Mouse (Mus musculus): Measurements from ENCODE around the gene Zfp956.

Gene Zfp956

GRCm38 (mm10) chr6:47953191-47953726, at the start of gene Zfp956:
TSS of gene Zfp956 (plus strand) at chr6:47953390.
- no peak for TF ChIP-seq POU5F1 (IDR thresholded peaks at IDR 0.05; ENCODE audit: borderline replicate concordance, low read length)
- no peak for TF ChIP-seq NANOG (IDR thresholded peaks at IDR 0.05; ENCODE audit: borderline replicate concordance, low read length)
- TF ChIP-seq CTCF (conservative IDR thresholded peaks at IDR 0.05; ENCODE audit: low read length) = no peak
- H3K9me3 ChIP-seq (ENCODE audit: low read length) = no peaks in the 10 kb centered on the region
- H3K4me1 ChIP-seq (replicated peaks; ENCODE audit: low read depth, low read length) = peaks cover 18% of the 10 kb centered on the region
- peaks cover 49% of the 10 kb centered on the region for H3K27me3 ChIP-seq (ENCODE audit: insufficient read depth, low read length)
- H3K36me3 ChIP-seq (ENCODE audit: insufficient read depth, low read length) = peaks cover 13% of the 10 kb centered on the region
- peak within 1 kb of the TSS; percentile 81 for H3K4me3 ChIP-seq (replicated peaks; ENCODE audit: low read length)

- Histone ChIP-seq H3K4me3 (replicated peaks; ENCODE audit: low read length) (no peak overlapping the region), H3K27me3 (ENCODE audit: insufficient read depth, low read length) (peaks cover 74% of the 10 kb centered on the region), H3K4me1 (replicated peaks; ENCODE audit: low read depth, low read length) (peaks cover 25% of the 10 kb centered on the region), H3K36me3 (ENCODE audit: insufficient read depth, low read length) (no peaks in the 10 kb centered on the region), H3K9me3 (ENCODE audit: low read length) (no peaks in the 10 kb centered on the region)
- TF ChIP-seq CTCF (conservative IDR thresholded peaks at IDR 0.05; ENCODE audit: low read length) (no peak), POU5F1 (IDR thresholded peaks at IDR 0.05; ENCODE audit: borderline replicate concordance, low read length) (no peak), NANOG (IDR thresholded peaks at IDR 0.05; ENCODE audit: borderline replicate concordance, low read length) (no peak)
Observed at GRCm38 (mm10) chr6:47903587-47903986, 49.6 kb upstream of the Zfp956 start.

DNA sequence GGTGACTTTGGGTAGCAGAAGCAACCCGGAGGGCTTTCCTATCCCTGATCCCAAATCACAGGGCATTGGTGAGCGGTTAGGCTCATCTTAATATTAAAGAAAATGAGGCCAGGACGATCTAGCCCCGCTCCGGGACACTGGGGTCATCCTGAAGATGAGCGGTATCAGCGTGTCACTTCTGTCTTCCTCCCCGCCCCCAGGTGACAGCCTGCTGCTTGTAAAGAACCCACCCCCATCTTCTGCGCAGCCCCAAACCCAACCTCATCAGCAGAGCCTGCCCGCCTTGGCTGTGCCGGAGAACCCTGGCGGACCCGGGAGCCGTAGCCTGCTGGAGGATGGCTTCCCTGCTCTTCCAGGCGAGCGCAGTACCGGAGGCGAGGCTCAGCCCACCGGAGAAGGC, 48.8 kb upstream of the Zfp956 start:
- Histone ChIP-seq H3K4me3 (replicated peaks; ENCODE audit: low read length) (peak overlapping the region; percentile 82), H3K4me1 (replicated peaks; ENCODE audit: low read depth, low read length) (peaks cover 25% of the 10 kb centered on the region), H3K27me3 (ENCODE audit: insufficient read depth, low read length) (peaks cover 78% of the 10 kb centered on the region), H3K36me3 (ENCODE audit: insufficient read depth, low read length) (no peaks in the 10 kb centered on the region), H3K9me3 (ENCODE audit: low read length) (no peaks in the 10 kb centered on the region)
- TF ChIP-seq POU5F1 (IDR thresholded peaks at IDR 0.05; ENCODE audit: borderline replicate concordance, low read length) (no peak), NANOG (IDR thresholded peaks at IDR 0.05; ENCODE audit: borderline replicate concordance, low read length) (peak; percentile 8; the same call in 1 of the 2 replicates), CTCF (conservative IDR thresholded peaks at IDR 0.05; ENCODE audit: low read length) (no peak)

DNA sequence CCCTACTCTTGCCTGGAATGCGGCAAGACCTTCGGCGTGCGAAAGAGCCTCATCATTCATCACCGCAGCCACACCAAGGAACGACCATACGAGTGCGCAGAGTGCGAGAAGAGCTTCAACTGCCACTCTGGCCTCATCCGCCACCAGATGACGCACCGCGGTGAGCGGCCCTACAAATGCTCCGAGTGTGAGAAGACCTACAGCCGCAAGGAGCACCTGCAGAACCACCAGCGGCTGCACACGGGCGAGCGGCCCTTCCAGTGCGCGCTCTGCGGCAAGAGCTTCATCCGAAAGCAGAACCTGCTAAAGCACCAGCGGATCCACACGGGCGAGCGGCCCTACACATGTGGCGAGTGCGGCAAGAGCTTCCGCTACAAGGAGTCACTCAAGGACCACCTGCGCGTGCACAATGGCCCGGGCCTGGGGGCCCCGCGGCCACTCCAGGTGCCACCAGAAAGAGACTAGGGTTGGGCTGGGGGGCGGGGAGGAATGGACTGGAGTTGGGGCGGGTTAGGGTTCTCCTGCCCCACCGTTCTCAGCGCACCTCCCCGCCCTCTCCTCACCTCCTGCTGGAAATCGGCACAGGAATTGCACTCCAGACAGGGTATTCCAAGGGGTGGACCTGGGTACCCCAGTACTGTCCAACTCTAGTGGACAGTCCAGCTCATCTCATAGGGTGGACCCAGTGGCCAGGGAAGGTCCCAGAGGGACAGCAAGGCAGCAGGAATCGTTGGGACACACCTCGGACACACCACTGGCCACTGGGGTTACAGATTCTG, 48.1 kb upstream of the Zfp956 start:
- Histone ChIP-seq H3K36me3 (ENCODE audit: insufficient read depth, low read length) (no peaks in the 10 kb centered on the region), H3K27me3 (ENCODE audit: insufficient read depth, low read length) (peaks cover 82% of the 10 kb centered on the region), H3K9me3 (ENCODE audit: low read length) (no peaks in the 10 kb centered on the region), H3K4me3 (replicated peaks; ENCODE audit: low read length) (peak overlapping the region; percentile 82), H3K4me1 (replicated peaks; ENCODE audit: low read depth, low read length) (peaks cover 25% of the 10 kb centered on the region)
- TF ChIP-seq NANOG (IDR thresholded peaks at IDR 0.05; ENCODE audit: borderline replicate concordance, low read length) = no peak
- no peak for TF ChIP-seq CTCF (conservative IDR thresholded peaks at IDR 0.05; ENCODE audit: low read length)
- no peak for TF ChIP-seq POU5F1 (IDR thresholded peaks at IDR 0.05; ENCODE audit: borderline replicate concordance, low read length)

- peaks cover 86% of the 10 kb centered on the region for H3K27me3 ChIP-seq (ENCODE audit: insufficient read depth, low read length)
- H3K36me3 ChIP-seq (ENCODE audit: insufficient read depth, low read length) = no peaks in the 10 kb centered on the region
- H3K4me3 ChIP-seq (replicated peaks; ENCODE audit: low read length) = no peak overlapping the region
- no peak for TF ChIP-seq CTCF (conservative IDR thresholded peaks at IDR 0.05; ENCODE audit: low read length)
- no peak for TF ChIP-seq NANOG (IDR thresholded peaks at IDR 0.05; ENCODE audit: borderline replicate concordance, low read length)
- no peak for TF ChIP-seq POU5F1 (IDR thresholded peaks at IDR 0.05; ENCODE audit: borderline replicate concordance, low read length)
- peaks cover 25% of the 10 kb centered on the region for H3K4me1 ChIP-seq (replicated peaks; ENCODE audit: low read depth, low read length)
- H3K9me3 ChIP-seq (ENCODE audit: low read length) = no peaks in the 10 kb centered on the region
Observed at GRCm38 (mm10) chr6:47906326-47906725, 46.9 kb upstream of the Zfp956 start.

DNA sequence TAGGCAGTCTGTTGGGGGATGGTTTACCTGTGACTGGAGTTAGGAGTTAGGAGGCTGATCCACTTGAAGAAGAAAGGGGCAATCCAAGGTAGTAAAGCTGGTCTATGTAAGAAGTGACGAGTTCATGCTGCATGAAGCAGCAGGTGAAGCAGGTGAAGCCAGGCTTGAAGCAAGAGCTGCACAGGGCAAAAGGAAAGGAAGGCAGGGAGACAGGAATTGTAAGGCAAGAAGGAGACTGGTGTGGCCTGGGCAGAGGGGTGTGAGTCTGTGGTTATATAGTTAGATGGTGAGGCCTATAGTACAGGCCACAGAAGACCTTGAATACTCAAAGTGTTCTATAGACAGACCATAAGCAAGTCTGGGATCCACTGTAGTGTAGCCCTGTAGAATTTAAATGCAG, 44.2 kb upstream of the Zfp956 start:
- TF ChIP-seq NANOG (IDR thresholded peaks at IDR 0.05; ENCODE audit: borderline replicate concordance, low read length) (no peak), CTCF (conservative IDR thresholded peaks at IDR 0.05; ENCODE audit: low read length) (no peak), POU5F1 (IDR thresholded peaks at IDR 0.05; ENCODE audit: borderline replicate concordance, low read length) (no peak)
- H3K27me3 ChIP-seq (ENCODE audit: insufficient read depth, low read length) = peaks cover 61% of the 10 kb centered on the region
- peaks cover 24% of the 10 kb centered on the region for H3K4me1 ChIP-seq (replicated peaks; ENCODE audit: low read depth, low read length)
- no peaks in the 10 kb centered on the region for H3K36me3 ChIP-seq (ENCODE audit: insufficient read depth, low read length)
- no peaks in the 10 kb centered on the region for H3K9me3 ChIP-seq (ENCODE audit: low read length)
- no peak overlapping the region for H3K4me3 ChIP-seq (replicated peaks; ENCODE audit: low read length)

GRCm38 (mm10) chr6:47911650-47912049, 41.5 kb upstream of the Zfp956 start:
- H3K27me3 ChIP-seq (ENCODE audit: insufficient read depth, low read length) = peaks cover 35% of the 10 kb centered on the region
- TF ChIP-seq NANOG (IDR thresholded peaks at IDR 0.05; ENCODE audit: borderline replicate concordance, low read length) (no peak), POU5F1 (IDR thresholded peaks at IDR 0.05; ENCODE audit: borderline replicate concordance, low read length) (no peak), CTCF (conservative IDR thresholded peaks at IDR 0.05; ENCODE audit: low read length) (no peak)
- peaks cover 8% of the 10 kb centered on the region for H3K4me1 ChIP-seq (replicated peaks; ENCODE audit: low read depth, low read length)
- H3K9me3 ChIP-seq (ENCODE audit: low read length) = no peaks in the 10 kb centered on the region
- no peak overlapping the region for H3K4me3 ChIP-seq (replicated peaks; ENCODE audit: low read length)
- no peaks in the 10 kb centered on the region for H3K36me3 ChIP-seq (ENCODE audit: insufficient read depth, low read length)

GRCm38 (mm10) chr6:47912991-47913390, 40.2 kb upstream of the Zfp956 start:
- Histone ChIP-seq H3K27me3 (ENCODE audit: insufficient read depth, low read length) (peaks cover 22% of the 10 kb centered on the region), H3K36me3 (ENCODE audit: insufficient read depth, low read length) (no peaks in the 10 kb centered on the region), H3K9me3 (ENCODE audit: low read length) (no peaks in the 10 kb centered on the region), H3K4me3 (replicated peaks; ENCODE audit: low read length) (no peak overlapping the region), H3K4me1 (replicated peaks; ENCODE audit: low read depth, low read length) (peaks cover 16% of the 10 kb centered on the region)
- TF ChIP-seq CTCF (conservative IDR thresholded peaks at IDR 0.05; ENCODE audit: low read length) = no peak
- TF ChIP-seq NANOG (IDR thresholded peaks at IDR 0.05; ENCODE audit: borderline replicate concordance, low read length) = no peak
- no peak for TF ChIP-seq POU5F1 (IDR thresholded peaks at IDR 0.05; ENCODE audit: borderline replicate concordance, low read length)
